Comparison of ENCODE assay signal across 8 mouse cellular contexts in genomic region chr4:109981871-109982680, GRCm38 (mm10). TPM values are rescaled to one million over a fixed set of nuclear protein-coding genes. Genes with fewer than 3 reads are reported as not detected.
A peak's percentile ranks its signal among the peaks of the same experiment; 100 is the strongest.
DNase-seq lines count a peak whose midpoint lies in the region; ATAC-seq and TF ChIP-seq lines count a peak whose summit lies in the region.

No protein-coding gene starts in this region.

- no peaks in the 10 kb centered on the region for H3K4me1 ChIP-seq in ES-Bruce4 (ENCODE audit: control insufficient read depth, insufficient read depth, low read length)
- peaks cover 5 to 31% of the 10 kb centered on the region in 2 experiments; a peak in 3 of 4 replicates for H3K4me1 ChIP-seq in heart, embryonic 14.5 days (ENCODE audit: control insufficient read depth in 2 of 2, insufficient read depth in 2 of 2, low read length in 2 of 2)
- peaks cover 28% of the 10 kb centered on the region for H3K4me1 ChIP-seq in liver, embryonic 13.5 days (replicated peaks)

- TF ChIP-seq EP300 in ES-Bruce4 (IDR thresholded peaks at IDR 0.05; ENCODE audit: insufficient read depth, low read depth, low read length) = no peak

- H3K9ac ChIP-seq in ES-Bruce4 (ENCODE audit: low read depth, poor library complexity, severe bottlenecking) = peak overlapping the region; percentile 64
- peak overlapping the region; percentile 61 for H3K9ac ChIP-seq in heart, embryonic 14.5 days (ENCODE audit: low read length)
- no peak overlapping the region for H3K9ac ChIP-seq in liver, embryonic 13.5 days

- no peak overlapping the region for H3K27ac ChIP-seq in ES-Bruce4 (ENCODE audit: insufficient read depth, low read length)
- no peak overlapping the region for H3K27ac ChIP-seq in heart, embryonic 14.5 days (replicated peaks in 1 of 2; ENCODE audit: control insufficient read depth in 1 of 2, insufficient read depth in 1 of 2, low read depth in 2 of 2, low read length in 2 of 2)
- H3K27ac ChIP-seq in liver, embryonic 13.5 days = no peak overlapping the region

- H3K27me3 ChIP-seq in ES-Bruce4 (ENCODE audit: control insufficient read depth, insufficient read depth, low read length, poor library complexity, severe bottlenecking) = peaks cover 51% of the 10 kb centered on the region
- peaks cover 96% of the 10 kb centered on the region for H3K27me3 ChIP-seq in heart, embryonic 14.5 days (ENCODE audit: control insufficient read depth, insufficient read depth, low read length)
- H3K27me3 ChIP-seq in liver, embryonic 13.5 days = peaks cover 100% of the 10 kb centered on the region

- no peak for TF ChIP-seq POLR2A in ES-Bruce4 (IDR thresholded peaks at IDR 0.05; ENCODE audit: insufficient read depth, low read length)

- WGBS in heart, embryonic 14.5 days = under 1% methylated on average over 63 of the region's 99 CpGs
- WGBS in liver, embryonic 13.5 days (ENCODE audit: insufficient replicate concordance) = 2% methylated on average over 82 of the region's 99 CpGs

- TF ChIP-seq CTCF in ES-Bruce4 (IDR thresholded peaks at IDR 0.05; ENCODE audit: low read depth, low read length) = no peak

- H3K4me3 ChIP-seq in ES-Bruce4 (ENCODE audit: low read depth, low read length) = peak overlapping the region; percentile 49
- peak overlapping the region; percentile 39 to 49 for H3K4me3 ChIP-seq in heart, embryonic 14.5 days (ENCODE audit: control insufficient read depth in 1 of 2, insufficient read depth in 1 of 2, low read depth in 1 of 2, low read length in 2 of 2)
- peak overlapping the region; percentile 32 for H3K4me3 ChIP-seq in liver, embryonic 13.5 days (replicated peaks)

- ATAC-seq in heart, embryonic 14.5 days (ENCODE audit: insufficient number of reproducible peaks, insufficient read depth, low FRiP score, low read depth) = no peak
- no peak for ATAC-seq in liver, embryonic 13.5 days (ENCODE audit: low read depth)

- no peaks in the 10 kb centered on the region for H3K36me3 ChIP-seq in ES-Bruce4 (ENCODE audit: control insufficient read depth, insufficient read depth, low read length, poor library complexity, severe bottlenecking)
- no peaks in the 10 kb centered on the region for H3K36me3 ChIP-seq in heart, embryonic 14.5 days (ENCODE audit: control insufficient read depth, insufficient read depth, low read length)
- H3K36me3 ChIP-seq in liver, embryonic 13.5 days = no peaks in the 10 kb centered on the region

- H3K9me3 ChIP-seq in ES-Bruce4 (replicated peaks; ENCODE audit: control insufficient read depth, insufficient read depth, low read length, poor library complexity, severe bottlenecking) = no peaks in the 10 kb centered on the region
- no peaks in the 10 kb centered on the region for H3K9me3 ChIP-seq in heart, embryonic 14.5 days (ENCODE audit: control insufficient read depth, low read length)
- no peaks in the 10 kb centered on the region for H3K9me3 ChIP-seq in liver, embryonic 13.5 days (replicated peaks)

- peak overlapping the region; percentile 83 for H3K4me2 ChIP-seq in heart, embryonic 14.5 days (ENCODE audit: low read length)
- peak overlapping the region; percentile 40 for H3K4me2 ChIP-seq in liver, embryonic 13.5 days

- DNase-seq in cerebellum, postnatal 10 days = peak; percentile 37 to 49
- DNase-seq in cerebellum, adult 11 months = no peak
- DNase-seq in liver, embryonic 13.5 days = no peak
- DNase-seq in testis, postnatal 10 days (ENCODE audit: low spot score) = peak; percentile 43
- DNase-seq in thymus, postnatal 10 days (ENCODE audit: low spot score in 2 of 2) = no peak
- no peak for DNase-seq in cerebellum, adult 11-12 months

RNA-seq across cellular contexts. Expression of gene Dmrta2, which starts 4.2 kb away (rescaled TPM):
- polyA plus RNA-seq in ES-Bruce4 (2011; ENCODE audit: insufficient read depth, insufficient read length, low read depth, missing spikeins) = 0.75 and 0.84 TPM in 2 replicates
- not detected in 2 replicates for polyA plus RNA-seq in heart, embryonic 14.5 days (2014; fragmentation: Nextera tagmentation; extraction: Ambion mirVana)
- not detected in 2 replicates for polyA plus RNA-seq in liver, embryonic 13.5 days (2015; fragmentation: Nextera tagmentation; extraction: Ambion mirVana)

Comparison
In these comparisons a context has a peak if more than half of its experiments do, and no peak if none do; other contexts are left out.
1. DNase-seq: peak in cerebellum, postnatal 10 days (2 of 2) and testis, postnatal 10 days (single experiment); none in cerebellum, adult 11 months (single experiment), liver, embryonic 13.5 days (single experiment), thymus, postnatal 10 days (0 of 2) and cerebellum, adult 11-12 months (single experiment).
2. Peak in every context shown above with its lines, with median percentiles within 50 percentile points of each other: H3K4me3 ChIP-seq.